Mouse (Mus musculus): ENCODE results near the gene Ptpn22.

GRCm38 (mm10) chr3:103920094-103920493 lies 60.5 kb downstream of the Ptpn22 start:
- TF ChIP-seq CTCF (IDR thresholded peaks at IDR 0.05; ENCODE audit: insufficient read depth, low read length) = no peak
- no peak for TF ChIP-seq POLR2A (IDR thresholded peaks at IDR 0.05; ENCODE audit: borderline replicate concordance, extremely low read depth, low read depth, low read length)

All from lung, adult 2 months (tissue).